Mouse (Mus musculus): ENCODE results near the gene Plpp3. TPM values are rescaled to one million over a fixed set of nuclear protein-coding genes. Genes with fewer than 3 reads are reported as not detected.

Plpp3 gene
- total and polyA plus RNA-seq, 3 experiments: not detected

DNA sequence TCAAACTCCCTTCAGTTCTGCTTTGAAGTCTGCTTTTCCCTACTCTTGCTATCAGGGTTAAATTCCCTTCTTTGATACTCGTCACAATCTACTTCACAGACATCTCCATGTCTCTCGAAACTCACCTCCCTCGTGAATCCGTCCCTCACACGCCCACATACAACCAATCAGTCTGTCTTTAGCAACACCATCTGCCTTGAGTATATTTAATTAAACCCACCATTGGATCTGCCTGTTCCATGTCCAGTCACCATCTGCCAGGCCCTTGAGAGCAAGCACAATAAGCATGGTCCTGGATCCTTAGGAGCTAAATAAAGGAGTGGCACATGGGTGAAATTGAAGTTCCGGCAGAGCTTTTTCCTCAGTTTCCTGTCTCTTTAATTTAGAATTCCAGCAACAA, 36.1 kb upstream of the Plpp3 start:
- Histone ChIP-seq H3K9me3 (replicated peaks; ENCODE audit: insufficient read depth, low read length) (no peaks in the 10 kb centered on the region), H3K27me3 (ENCODE audit: control insufficient read depth in 1 of 2, insufficient read depth in 2 of 2, low read length in 2 of 2) (no peaks in the 10 kb centered on the region), H3K4me1 (ENCODE audit: control insufficient read depth in 1 of 2, insufficient read depth in 2 of 2, low read length in 2 of 2) (no peaks in the 10 kb centered on the region), H3K79me2 (ENCODE audit: control insufficient read depth, insufficient read depth, low read length, poor library complexity) (no peaks in the 10 kb centered on the region), H3K36me3 (ENCODE audit: control insufficient read depth in 1 of 2, insufficient read depth in 2 of 2, low read length in 2 of 2) (no peaks in the 10 kb centered on the region), H3K4me3 (ENCODE audit: control insufficient read depth in 1 of 2, insufficient read depth in 1 of 2, low read depth in 2 of 2, low read length in 2 of 2) (no peak overlapping the region), H3K9ac (ENCODE audit: control insufficient read depth, low read depth, low read length, poor library complexity, severe bottlenecking) (no peak overlapping the region), H3K27ac (ENCODE audit: control insufficient read depth, low read depth, low read length) (no peak overlapping the region)
- no peak for TF ChIP-seq POLR2AphosphoS5 (IDR thresholded peaks at IDR 0.05; ENCODE audit: borderline replicate concordance, low read depth, low read length)
- no peak for TF ChIP-seq MYC (IDR thresholded peaks at IDR 0.05; ENCODE audit: low read depth, low read length)
- TF ChIP-seq TBP (IDR thresholded peaks at IDR 0.05; ENCODE audit: low read depth, low read length): no peak
- no peak for DNase-seq (ENCODE audit: low read depth, low spot score)

DNA sequence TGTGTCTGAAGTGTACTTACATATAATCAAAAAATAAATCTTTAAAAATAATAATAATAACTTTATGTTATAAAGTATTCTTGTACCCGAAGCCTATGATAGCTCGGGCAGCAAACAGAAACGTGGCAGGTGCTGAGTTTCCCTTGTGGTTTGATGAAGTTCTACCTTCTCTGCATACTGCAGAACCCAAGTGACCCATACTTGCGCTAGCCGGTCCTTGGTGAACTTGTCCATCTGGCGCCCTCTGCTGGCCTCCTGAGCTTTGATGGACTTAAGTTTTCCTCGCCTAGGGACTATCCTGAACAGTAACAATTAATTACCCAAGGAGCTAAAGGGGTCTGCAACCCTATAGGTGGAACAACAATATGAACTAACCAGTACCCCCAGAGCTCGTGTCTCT, 34.7 kb upstream of the Plpp3 start:
- Histone ChIP-seq H3K4me1 (ENCODE audit: control insufficient read depth in 1 of 2, insufficient read depth in 2 of 2, low read length in 2 of 2) (no peaks in the 10 kb centered on the region), H3K27me3 (ENCODE audit: control insufficient read depth in 1 of 2, insufficient read depth in 2 of 2, low read length in 2 of 2) (no peaks in the 10 kb centered on the region), H3K79me2 (ENCODE audit: control insufficient read depth, insufficient read depth, low read length, poor library complexity) (no peaks in the 10 kb centered on the region), H3K9me3 (replicated peaks; ENCODE audit: insufficient read depth, low read length) (no peaks in the 10 kb centered on the region), H3K9ac (ENCODE audit: control insufficient read depth, low read depth, low read length, poor library complexity, severe bottlenecking) (no peak overlapping the region), H3K27ac (ENCODE audit: control insufficient read depth, low read depth, low read length) (no peak overlapping the region), H3K36me3 (ENCODE audit: control insufficient read depth in 1 of 2, insufficient read depth in 2 of 2, low read length in 2 of 2) (no peaks in the 10 kb centered on the region), H3K4me3 (ENCODE audit: control insufficient read depth in 1 of 2, insufficient read depth in 1 of 2, low read depth in 2 of 2, low read length in 2 of 2) (no peak overlapping the region)
- no peak for TF ChIP-seq MYC (IDR thresholded peaks at IDR 0.05; ENCODE audit: low read depth, low read length)
- no peak for TF ChIP-seq BHLHE40 (IDR thresholded peaks at IDR 0.05; ENCODE audit: borderline replicate concordance, low read depth, low read length)
- no peak for TF ChIP-seq RCOR1 (IDR thresholded peaks at IDR 0.05; ENCODE audit: low read depth, low read length)
- TF ChIP-seq USF2 (IDR thresholded peaks at IDR 0.05; ENCODE audit: borderline replicate concordance in 1 of 2, insufficient read depth in 1 of 2, low read depth in 1 of 2, low read length in 2 of 2): no peak
- no peak for TF ChIP-seq SIN3A (IDR thresholded peaks at IDR 0.05; ENCODE audit: low read length)
- no peak for TF ChIP-seq TAL1 (IDR thresholded peaks at IDR 0.05; ENCODE audit: low read length)
- TF ChIP-seq NELFE (IDR thresholded peaks at IDR 0.05; ENCODE audit: low read depth, low read length): no peak
- no peak for TF ChIP-seq ZNF384 (IDR thresholded peaks at IDR 0.05; ENCODE audit: low read depth, low read length)
- TF ChIP-seq E2F4 (IDR thresholded peaks at IDR 0.05; ENCODE audit: borderline replicate concordance, low read depth, low read length): no peak
- TF ChIP-seq MAX (IDR thresholded peaks at IDR 0.05; ENCODE audit: low read length): no peak
- no peak for TF ChIP-seq GABPA (IDR thresholded peaks at IDR 0.05; ENCODE audit: low read depth, low read length)
- no peak for TF ChIP-seq MEF2A (IDR thresholded peaks at IDR 0.05; ENCODE audit: extremely low read depth, insufficient replicate concordance, low read depth, low read length, poor library complexity, severe bottlenecking)
- 0 out of 2 replicates have a peak, but pooled peaks have one; percentile 23 for TF ChIP-seq ZC3H11A (IDR thresholded peaks at IDR 0.05; ENCODE audit: low read depth, low read length)
- TF ChIP-seq HCFC1 (IDR thresholded peaks at IDR 0.05; ENCODE audit: low read depth, low read length): no peak
- TF ChIP-seq GATA1 (IDR thresholded peaks at IDR 0.05; ENCODE audit: low read depth, low read length): no peak
- no peak for TF ChIP-seq ELF1 (IDR thresholded peaks at IDR 0.05; ENCODE audit: low read depth, low read length)
- no peak for TF ChIP-seq UBTF (IDR thresholded peaks at IDR 0.05; ENCODE audit: borderline replicate concordance, insufficient read depth, low read depth, low read length)
- TF ChIP-seq TCF12 (IDR thresholded peaks at IDR 0.05; ENCODE audit: low read depth, low read length): no peak
- TF ChIP-seq USF1 (IDR thresholded peaks at IDR 0.05; ENCODE audit: low read depth, low read length): no peak
- TF ChIP-seq MAZ (IDR thresholded peaks at IDR 0.05; ENCODE audit: low read depth, low read length): no peak
- TF ChIP-seq ZKSCAN1 (IDR thresholded peaks at IDR 0.05; ENCODE audit: low read depth, low read length): no peak
- no peak for TF ChIP-seq TBP (IDR thresholded peaks at IDR 0.05; ENCODE audit: low read depth, low read length)
- no peak for TF ChIP-seq MXI1 (IDR thresholded peaks at IDR 0.05; ENCODE audit: low read depth, low read length)
- TF ChIP-seq NRF1 (IDR thresholded peaks at IDR 0.05; ENCODE audit: insufficient read depth, low read depth, low read length, poor library complexity, severe bottlenecking): no peak
- no peak for TF ChIP-seq MAFK (IDR thresholded peaks at IDR 0.05; ENCODE audit: borderline replicate concordance, low read depth, low read length)
- TF ChIP-seq RAD21 (IDR thresholded peaks at IDR 0.05; ENCODE audit: low read depth, low read length): peak; percentile 44
- TF ChIP-seq CTCF (IDR thresholded peaks at IDR 0.05 in 2 of 3, conservative IDR thresholded peaks at IDR 0.05 in 1 of 3; ENCODE audit: control insufficient read depth in 1 of 3, insufficient read depth in 1 of 3, low read depth in 2 of 3, low read length in 3 of 3, poor library complexity in 1 of 3, severe bottlenecking in 1 of 3): peak; percentile 13 to 70 (median 60); a peak in 4 of 6 replicates
- TF ChIP-seq POLR2AphosphoS2 (IDR thresholded peaks at IDR 0.05; ENCODE audit: low read length): no peak
- no peak for TF ChIP-seq ETS1 (IDR thresholded peaks at IDR 0.05; ENCODE audit: low read depth, low read length)
- peak; percentile 61 for TF ChIP-seq SMC3 (IDR thresholded peaks at IDR 0.05; ENCODE audit: low read depth, low read length)
- TF ChIP-seq CHD1 (IDR thresholded peaks at IDR 0.05; ENCODE audit: low read depth, low read length): no peak
- peak; percentile 50 for DNase-seq (ENCODE audit: low read depth, low spot score)
